Mouse (Mus musculus) mature B cell (primary cell): ENCODE data around the gene Gm10118.

Experiments used
- in situ Hi-C: fragments of 300-500 bp; cut with MboI; formaldehyde crosslinking; loops from 2 replicates; pipeline ENCODE4 v1.14.3; 2019

Gm10118 gene

DNA sequence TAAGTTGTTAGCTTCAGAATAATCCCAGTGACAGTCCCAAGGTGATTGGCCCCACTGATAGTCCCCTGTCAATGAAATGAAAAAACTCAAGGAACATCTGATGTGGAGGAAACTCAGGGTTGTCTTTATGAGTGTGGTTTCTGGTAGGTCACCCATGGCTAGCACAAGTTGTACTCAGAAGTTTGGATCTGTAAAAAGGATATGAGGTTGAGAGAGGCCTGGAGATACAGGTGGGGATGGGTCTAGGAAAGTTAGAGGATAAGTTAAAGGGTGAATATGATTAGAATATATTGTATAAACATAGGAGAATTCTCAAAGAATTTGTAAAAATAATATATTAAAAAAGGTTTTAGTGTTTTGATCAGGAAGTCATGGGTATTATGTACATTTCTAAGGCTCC, at the start of gene Gm10118:
Gene Gm10118, minus strand, starts transcription at position 101 of the 400 bp plus-strand sequence.
- in situ Hi-C loops: no loop called here

DNA sequence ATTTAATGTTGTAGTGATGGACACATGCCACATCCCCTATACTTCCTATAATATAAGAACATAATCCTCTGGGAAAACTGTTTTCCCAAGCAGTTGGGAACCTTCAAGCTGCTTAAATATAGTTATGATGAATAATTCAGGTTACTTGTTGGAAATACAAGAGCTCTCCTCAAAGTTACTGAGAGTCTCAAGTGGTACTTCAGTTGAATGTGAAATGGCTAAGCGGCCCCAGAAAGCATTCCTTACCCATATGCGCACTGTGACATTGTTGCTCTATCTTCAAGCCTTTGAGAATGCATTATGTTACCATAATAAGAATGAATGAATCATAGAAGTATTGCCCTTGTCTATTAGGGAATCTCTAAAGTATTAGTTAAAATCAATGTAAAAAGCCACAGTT, 45.1 kb upstream of the Gm10118 start:
- in situ Hi-C loops: no loop called here

DNA sequence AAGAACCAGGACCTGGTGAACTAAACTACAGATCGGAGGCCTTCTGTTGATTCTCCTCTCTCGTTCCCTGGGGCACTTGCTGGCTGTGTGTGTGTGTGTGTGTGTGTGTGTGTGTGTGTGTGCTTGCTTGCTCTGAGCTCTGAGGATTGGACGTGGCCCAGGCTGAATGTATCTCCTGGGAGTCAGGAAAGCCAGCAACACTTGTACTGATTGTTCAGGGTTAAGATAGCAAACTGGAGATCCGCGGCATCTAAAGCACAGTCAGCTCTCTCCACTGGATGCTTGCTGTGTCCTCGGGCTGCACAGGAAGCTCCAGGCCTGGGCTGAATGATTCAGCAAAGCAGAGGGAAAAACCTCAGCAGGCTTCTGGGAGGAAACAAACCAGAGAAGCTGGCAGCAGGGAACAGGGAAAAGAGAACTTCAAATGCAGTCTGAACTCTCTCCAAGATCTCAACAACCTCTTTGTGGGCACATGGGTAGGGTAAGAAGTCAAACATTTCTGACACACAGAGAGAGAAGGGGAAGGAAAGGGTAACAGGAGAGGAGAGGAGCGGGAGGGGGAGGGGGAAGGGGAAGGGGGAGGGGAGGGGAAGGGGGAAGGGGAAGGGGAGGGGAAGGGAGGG, 27.2 kb upstream of the Gm10118 start:
- in situ Hi-C loops: no loop called here

DNA sequence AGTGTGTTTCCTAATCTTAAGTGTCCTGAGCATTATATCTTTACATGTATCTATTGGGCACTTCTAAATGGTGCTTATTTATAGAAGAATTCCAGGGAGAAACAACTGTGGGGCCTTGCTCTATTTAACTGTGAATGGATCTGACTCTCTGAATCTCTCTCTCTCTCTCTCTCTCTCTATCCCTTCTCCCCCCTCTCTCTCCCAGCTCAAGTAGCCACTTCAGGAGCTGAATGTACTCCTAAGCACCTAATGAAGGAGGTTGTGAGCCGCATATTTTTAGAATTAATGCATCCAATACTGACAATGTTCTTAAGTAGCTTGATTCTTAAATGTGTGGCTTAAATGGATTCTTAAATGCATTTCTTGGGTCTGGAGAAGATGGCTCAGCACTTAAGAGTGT, 24.2 kb upstream of the Gm10118 start:
- in situ Hi-C loops: no loop called here

DNA sequence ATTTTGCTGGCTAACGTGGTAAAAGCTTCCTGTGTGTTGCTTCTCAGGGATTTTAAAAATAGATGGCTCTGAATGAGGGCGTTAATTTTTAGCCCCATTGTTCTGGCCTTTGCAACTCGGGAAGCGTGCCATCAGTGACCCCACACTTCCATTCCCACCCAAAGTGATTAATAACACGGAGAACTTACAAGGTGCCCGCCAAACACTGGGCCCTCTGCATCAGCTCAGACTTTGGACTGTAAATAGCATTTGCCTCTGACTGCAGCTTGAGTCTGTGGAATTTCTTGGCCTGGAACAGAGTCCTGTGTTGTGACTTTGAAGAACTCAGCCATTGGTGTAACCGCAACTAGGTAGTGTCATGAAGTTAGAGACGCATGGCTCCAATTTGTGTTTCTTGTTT, 23.6 kb upstream of the Gm10118 start:
- in situ Hi-C loops: no loop called here

DNA sequence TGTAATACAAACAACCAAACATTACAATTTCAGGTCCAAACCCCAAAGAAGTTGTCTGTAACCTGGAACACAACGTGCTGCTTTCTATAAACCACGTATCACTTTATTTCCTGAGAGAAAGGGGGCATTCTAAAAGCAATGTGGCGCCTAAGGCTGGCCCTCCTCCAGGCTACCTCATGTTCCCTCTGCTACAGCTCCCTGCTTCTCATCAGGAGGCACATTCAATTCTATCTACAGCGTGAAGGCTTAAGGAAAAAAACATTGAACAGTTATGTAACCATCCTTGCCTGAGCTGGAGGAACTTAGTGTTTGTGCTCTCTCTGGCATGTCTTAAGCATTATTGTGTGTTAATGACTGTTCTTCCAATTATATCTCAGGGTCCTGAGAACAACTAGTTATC, 20.0 kb upstream of the Gm10118 start:
- in situ Hi-C loops: no loop called here

DNA sequence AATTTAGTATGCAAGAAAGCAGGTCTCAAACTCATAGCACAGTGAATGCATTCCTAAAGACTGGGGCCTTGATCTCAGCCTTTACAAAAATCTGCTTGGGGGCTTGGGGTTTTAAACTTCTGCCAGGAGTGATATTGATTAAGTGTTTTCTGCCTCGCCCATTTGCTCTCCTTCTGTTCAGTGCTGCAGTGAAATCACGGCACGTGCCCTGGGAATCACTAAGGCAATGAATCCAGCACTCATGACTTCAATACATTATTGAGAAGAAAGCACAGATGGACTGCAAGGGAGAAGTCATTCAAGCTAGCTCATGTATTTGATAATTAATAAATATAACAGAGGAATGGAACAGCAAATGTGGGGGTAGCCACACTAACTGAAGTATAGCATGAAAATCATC, 18.3 kb upstream of the Gm10118 start:
- in situ Hi-C loops: no loop called here

DNA sequence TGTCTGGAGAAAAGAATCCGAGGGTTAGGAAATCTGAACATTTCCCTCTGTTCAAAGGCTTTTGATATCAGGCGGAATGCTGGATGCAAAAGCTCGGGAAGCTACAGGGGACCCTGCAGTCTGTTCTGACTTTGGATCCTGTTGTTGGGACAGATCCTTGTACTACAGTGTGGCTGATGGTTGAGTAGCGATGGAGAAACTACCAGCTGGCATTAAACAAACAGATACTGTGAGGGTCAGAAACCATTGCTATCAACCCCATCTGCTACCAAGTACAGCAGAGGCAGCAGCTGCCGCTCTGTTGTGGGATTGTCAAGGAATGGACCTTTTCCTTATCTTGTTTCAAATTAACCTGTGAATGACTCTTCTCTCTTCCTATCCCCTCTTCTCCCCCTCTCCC, 6.7 kb upstream of the Gm10118 start:
- in situ Hi-C loops: no loop called here

DNA sequence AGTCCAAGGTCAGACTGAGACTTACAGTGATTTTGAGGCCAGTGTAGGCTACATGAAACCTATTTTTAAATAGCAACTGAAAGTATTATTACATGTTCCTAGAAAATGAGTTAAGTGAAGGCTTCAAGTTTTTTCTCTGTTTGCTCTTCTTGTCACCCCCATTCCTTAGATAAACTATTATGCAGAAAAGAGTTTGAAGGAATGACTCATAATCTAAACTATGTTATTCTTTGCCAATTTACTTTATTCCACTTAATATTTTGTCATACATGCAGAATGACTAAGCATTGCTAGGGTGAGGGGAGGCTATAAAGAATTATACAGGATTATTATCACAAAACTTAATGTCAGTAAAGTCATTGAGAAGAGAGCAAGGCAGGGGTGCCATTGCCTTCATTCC, 18.4 kb downstream of the Gm10118 start:
- in situ Hi-C loops: no loop called here

DNA sequence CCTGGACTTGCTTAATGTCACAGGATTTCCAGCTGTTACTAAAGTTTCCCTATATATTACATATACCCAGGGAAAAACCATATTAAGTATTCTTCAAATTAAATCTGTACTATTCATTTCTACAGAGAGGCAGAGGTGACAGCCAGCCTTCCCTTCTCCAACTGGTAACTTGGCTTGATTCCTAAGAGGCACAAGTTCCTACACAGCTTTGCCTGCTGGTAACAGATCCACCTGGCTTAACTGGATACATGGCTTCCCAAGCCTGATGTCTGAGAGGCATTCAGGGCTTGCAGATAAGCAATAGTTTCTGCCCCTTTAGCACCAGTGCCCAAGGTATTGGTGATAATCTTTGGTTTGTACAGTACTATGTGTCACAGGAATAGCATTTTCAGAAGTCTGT, 27.3 kb downstream of the Gm10118 start:
- in situ Hi-C loops: no loop called here

DNA sequence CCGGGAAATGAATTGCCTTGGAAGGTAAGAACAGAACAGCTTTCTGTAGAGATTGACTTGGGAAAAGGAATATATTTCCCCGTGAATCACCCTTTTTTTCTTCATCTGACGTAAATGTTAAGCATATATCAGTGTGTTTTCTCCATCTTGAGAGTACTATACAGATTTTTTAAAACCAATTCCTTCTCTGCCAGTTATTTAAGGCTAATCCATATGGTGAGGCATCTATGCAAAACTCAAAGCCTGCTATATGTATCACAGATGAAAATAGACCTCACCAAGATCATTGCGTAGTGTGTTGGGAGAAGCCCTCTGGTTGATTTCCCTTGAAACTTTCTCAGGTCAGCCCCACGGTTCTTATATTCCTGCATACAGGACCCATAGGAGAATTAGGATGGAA, 32.6 kb downstream of the Gm10118 start:
- in situ Hi-C loops: no loop called here

DNA sequence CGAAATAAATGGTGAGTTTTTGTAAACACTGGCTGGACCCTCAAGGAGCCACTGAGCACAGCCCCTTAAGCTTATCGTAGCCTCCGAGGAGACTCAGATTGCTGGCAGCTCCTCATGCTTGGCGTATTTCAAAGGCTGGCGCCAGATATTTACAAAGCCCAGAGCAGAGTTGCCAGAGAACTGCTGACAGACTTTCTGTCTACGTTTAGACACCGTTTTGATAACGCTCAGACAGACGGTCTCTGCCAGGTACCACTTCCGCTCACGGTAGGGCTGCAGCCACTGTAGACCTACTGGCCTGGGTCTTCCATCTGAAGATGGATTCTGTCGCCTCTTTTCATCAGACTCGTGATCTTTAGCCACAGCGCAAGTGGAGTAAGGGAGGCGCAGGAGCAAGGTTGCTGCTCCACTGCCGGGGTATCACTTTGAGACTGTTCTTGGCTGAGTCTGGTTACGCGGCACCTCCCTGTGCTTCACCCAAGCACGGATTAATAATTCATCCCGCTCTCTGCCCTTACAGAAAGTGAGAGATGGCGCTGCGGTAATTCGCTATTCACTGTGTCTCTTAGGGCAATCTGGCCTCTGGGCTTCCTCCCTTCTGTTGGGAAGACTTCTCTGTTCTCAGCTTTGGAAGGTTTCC, 40.7 kb downstream of the Gm10118 start:
- in situ Hi-C loops: no loop called here

DNA sequence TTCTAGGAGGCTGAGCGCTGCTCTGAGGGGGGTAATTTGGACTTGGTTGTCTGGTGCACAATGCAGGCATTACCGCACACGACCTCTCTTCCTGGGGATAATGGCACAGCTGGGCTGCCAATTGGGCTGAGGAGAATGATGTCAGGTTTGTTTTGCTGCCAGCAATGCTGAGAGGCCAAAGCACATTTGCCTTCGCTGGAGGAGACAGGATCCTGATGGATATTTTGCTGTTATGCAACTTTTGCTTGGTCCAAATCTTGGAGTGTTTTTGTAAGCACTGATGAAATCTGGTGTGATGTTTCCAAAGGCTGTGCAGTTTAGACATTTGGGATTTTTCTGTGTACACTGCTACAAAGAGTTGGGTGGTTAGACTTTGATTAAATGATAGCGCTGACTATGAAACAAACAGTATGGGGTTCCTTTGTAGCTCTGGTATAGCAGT, 46.8 kb downstream of the Gm10118 start:
- in situ Hi-C loops: no loop called here
